In genomic region chr5:100853963-100854362, GRCm38 (mm10) we compare ENCODE assay signal across 23 mouse cellular contexts. TPM values are rescaled to one million over a fixed set of nuclear protein-coding genes. Genes with fewer than 3 reads are reported as not detected.
A peak's percentile ranks its signal among the peaks of the same experiment; 100 is the strongest.
DNase-seq lines count a peak whose midpoint lies in the region; ATAC-seq and TF ChIP-seq lines count a peak whose summit lies in the region.
"Had no signal": no experiment of that assay in that cellular context is flagged by ENCODE, and none has a peak within 500 bp of the region (broad histone marks: within the 10 kb centered on the region; RNA-seq: fewer than 3 reads in every experiment).

No protein-coding gene starts in this region.

- no peak for ATAC-seq in liver, postnatal 0 days
- ATAC-seq in intestine, embryonic 16.5 days, result peak; percentile 85
- no peak for ATAC-seq in CD4-positive, CD25-positive, alpha-beta regulatory T cell, adult 4 months
- ATAC-seq: activated CD4-positive, CD25-positive, alpha-beta regulatory T cell, adult 4 months; forebrain, embryonic 13.5 days; forebrain, embryonic 16.5 days; hindbrain, postnatal 0 days had no signal

- 0 out of 2 replicates have a peak, but pooled peaks cover 3% of the 10 kb centered on the region for H3K36me3 ChIP-seq in liver, postnatal 0 days (replicated peaks; ENCODE audit: insufficient read depth, low read length)
- no peaks in the 10 kb centered on the region for H3K36me3 ChIP-seq in intestine, embryonic 16.5 days (ENCODE audit: control insufficient read depth, insufficient read depth, low read length)
- H3K36me3 ChIP-seq: forebrain, embryonic 10.5 days had no signal

- H3K27ac ChIP-seq in liver, postnatal 0 days (ENCODE audit: low read depth), result peak overlapping the region; percentile 48; the same call in 1 of the 2 replicates
- no peak overlapping the region for H3K27ac ChIP-seq in intestine, embryonic 16.5 days (ENCODE audit: low read length)
- H3K27ac ChIP-seq: forebrain, embryonic 10.5 days; forebrain, embryonic 13.5 days; heart, embryonic 15.5 days; hindbrain, embryonic 14.5 days; hindbrain, postnatal 0 days had no signal

- H3K4me2 ChIP-seq in liver, postnatal 0 days (ENCODE audit: low read depth, low read length), result no peak overlapping the region
- H3K4me2 ChIP-seq in intestine, embryonic 16.5 days (ENCODE audit: low read depth, low read length), result no peak overlapping the region
- H3K4me2 ChIP-seq: forebrain, embryonic 13.5 days; heart, embryonic 12.5 days; heart, embryonic 15.5 days; hindbrain, embryonic 14.5 days had no signal

- no peak overlapping the region for H3K9ac ChIP-seq in liver, postnatal 0 days (replicated peaks)
- H3K9ac ChIP-seq in intestine, embryonic 16.5 days (ENCODE audit: low read depth, low read length), result no peak overlapping the region
- H3K9ac ChIP-seq: forebrain, embryonic 13.5 days; heart, embryonic 12.5 days; heart, embryonic 15.5 days; hindbrain, embryonic 14.5 days had no signal

- no peaks in the 10 kb centered on the region for H3K27me3 ChIP-seq in liver, postnatal 0 days (ENCODE audit: insufficient read depth, low read length)
- H3K27me3 ChIP-seq in intestine, embryonic 16.5 days (replicated peaks; ENCODE audit: control insufficient read depth, insufficient read depth, low read length), result no peaks in the 10 kb centered on the region
- H3K27me3 ChIP-seq: heart, embryonic 12.5 days; heart, embryonic 15.5 days had no signal

- TF ChIP-seq EP300 in liver, postnatal 0 days (IDR thresholded peaks at IDR 0.05; ENCODE audit: low read depth), result no peak

- TF ChIP-seq CTCF in liver, postnatal 0 days (IDR thresholded peaks at IDR 0.05; ENCODE audit: low read depth), result no peak

- no peak for DNase-seq in liver, postnatal 0 days
- DNase-seq in liver, result no peak
- DNase-seq in retina, postnatal 7 days (ENCODE audit: low read depth, low spot score), result peak; percentile 6
- no peak for DNase-seq in right cerebral cortex, adult 18-20 months
- DNase-seq: adrenal gland, adult 8-10 months; adrenal gland, postnatal 25 days; cerebellum, adult 18-20 months; cerebellum, adult 9-10 months; cerebellum, postnatal 14 days; gastrocnemius, postnatal 10 days; gastrocnemius, postnatal 36 days; heart, postnatal 10 days; heart, postnatal 4 days had no signal

- no peak overlapping the region for H3K4me3 ChIP-seq in liver, postnatal 0 days (ENCODE audit: low read depth, low read length)
- no peak overlapping the region for H3K4me3 ChIP-seq in intestine, embryonic 16.5 days (ENCODE audit: low read length)
- H3K4me3 ChIP-seq: forebrain, embryonic 10.5 days; forebrain, embryonic 13.5 days; heart, embryonic 12.5 days; heart, embryonic 15.5 days had no signal

- H3K9me3 ChIP-seq in liver, postnatal 0 days (ENCODE audit: low read length), result no peaks in the 10 kb centered on the region
- H3K9me3 ChIP-seq in intestine, embryonic 16.5 days (ENCODE audit: control insufficient read depth, low read length), result no peaks in the 10 kb centered on the region
- H3K9me3 ChIP-seq: forebrain, embryonic 10.5 days; forebrain, embryonic 13.5 days; heart, embryonic 12.5 days; heart, embryonic 15.5 days had no signal

- WGBS in liver, postnatal 0 days (ENCODE audit: insufficient replicate concordance), result 65% methylated on average over 4 of the region's 4 CpGs
- WGBS in intestine, embryonic 16.5 days, result 69% methylated on average over 4 of the region's 4 CpGs

- peaks cover 2% of the 10 kb centered on the region; the same call in 1 of the 2 replicates for H3K4me1 ChIP-seq in liver, postnatal 0 days (ENCODE audit: insufficient read depth)
- H3K4me1 ChIP-seq in intestine, embryonic 16.5 days (ENCODE audit: control insufficient read depth, insufficient read depth, low read length), result no peaks in the 10 kb centered on the region
- H3K4me1 ChIP-seq: forebrain, embryonic 10.5 days; forebrain, embryonic 13.5 days; heart, embryonic 15.5 days had no signal

RNA-seq across cellular contexts. Expression of gene Gpat3, which starts 8.4 kb away (rescaled TPM):
- polyA plus RNA-seq in liver, postnatal 0 days (2015; fragmentation: Nextera tagmentation; extraction: Ambion mirVana), result 12.2 and 21.2 TPM in 2 replicates
- 20.5 and 25.2 TPM in 2 replicates for polyA plus RNA-seq in intestine, embryonic 16.5 days (2015; fragmentation: Nextera tagmentation; extraction: Ambion mirVana)
- polyA plus RNA-seq in CD4-positive, CD25-positive, alpha-beta regulatory T cell, adult 4 months (2017; shearing (Covaris generic)), result 1 to 10 TPM in 1 of 2 experiments, under 1 TPM in 1; 0.48 to 1.1 TPM

RNA-seq across cellular contexts. Expression of gene Abraxas1, which starts 33.2 kb away (rescaled TPM):
- polyA plus RNA-seq in liver, postnatal 0 days (2015; fragmentation: Nextera tagmentation; extraction: Ambion mirVana), result 11.4 and 11.8 TPM in 2 replicates
- polyA plus RNA-seq in intestine, embryonic 16.5 days (2015; fragmentation: Nextera tagmentation; extraction: Ambion mirVana), result 24.1 and 27.5 TPM in 2 replicates
- polyA plus RNA-seq in CD4-positive, CD25-positive, alpha-beta regulatory T cell, adult 4 months (2017; shearing (Covaris generic)), result 10 to 100 TPM; 32.8 to 33.7 TPM

RNA-seq across cellular contexts. Expression of gene Mrps18c, which starts 55.5 kb away (rescaled TPM):
- 126 and 127 TPM in 2 replicates for polyA plus RNA-seq in liver, postnatal 0 days (2015; fragmentation: Nextera tagmentation; extraction: Ambion mirVana)
- 152 and 155 TPM in 2 replicates for polyA plus RNA-seq in intestine, embryonic 16.5 days (2015; fragmentation: Nextera tagmentation; extraction: Ambion mirVana)
- polyA plus RNA-seq in CD4-positive, CD25-positive, alpha-beta regulatory T cell, adult 4 months (2017; shearing (Covaris generic)), result 100 to 1,000 TPM; 122 to 153 TPM

RNA-seq across cellular contexts. Expression of gene Helq, which starts 55.6 kb away (rescaled TPM):
- 4.0 and 5.6 TPM in 2 replicates for polyA plus RNA-seq in liver, postnatal 0 days (2015; fragmentation: Nextera tagmentation; extraction: Ambion mirVana)
- 11.6 and 13.9 TPM in 2 replicates for polyA plus RNA-seq in intestine, embryonic 16.5 days (2015; fragmentation: Nextera tagmentation; extraction: Ambion mirVana)
- 10 to 100 TPM; 12.2 to 18.9 TPM for polyA plus RNA-seq in CD4-positive, CD25-positive, alpha-beta regulatory T cell, adult 4 months (2017; shearing (Covaris generic))
